Mouse (Mus musculus) left cerebral cortex, postnatal 10 days (tissue): ENCODE measurements around the gene Foxp1. TPM values are rescaled to one million over a fixed set of nuclear protein-coding genes. Genes with fewer than 3 reads are reported as not detected.
A peak's percentile ranks its signal among the peaks of the same experiment; 100 is the strongest.

ENCODE experiments used
- DNase-seq, 2 experiments: peaks; one replicate each; pipeline ENCODE4 v3.0.0; 2021 to 2022; ENCODE audit warnings: low spot score in 2 of 2, mixed read lengths in 1 of 2; ENCODE audit errors: extremely low spot score in 1 of 2
- intact Hi-C: fragments of 180-260 bp; cut with DNase I; formaldehyde crosslinking; loops from one replicate; pipeline ENCODE4 v1.15.1; 2025
- total RNA-seq, 2 experiments: library from RNA; stranded (reverse); gene quantifications; 2 replicates each; pipeline ENCODE4 v1.2.3; 2021

The Foxp1 gene
- total RNA-seq, 2 experiments from 2014 or later: 157 to 161 TPM

DNA sequence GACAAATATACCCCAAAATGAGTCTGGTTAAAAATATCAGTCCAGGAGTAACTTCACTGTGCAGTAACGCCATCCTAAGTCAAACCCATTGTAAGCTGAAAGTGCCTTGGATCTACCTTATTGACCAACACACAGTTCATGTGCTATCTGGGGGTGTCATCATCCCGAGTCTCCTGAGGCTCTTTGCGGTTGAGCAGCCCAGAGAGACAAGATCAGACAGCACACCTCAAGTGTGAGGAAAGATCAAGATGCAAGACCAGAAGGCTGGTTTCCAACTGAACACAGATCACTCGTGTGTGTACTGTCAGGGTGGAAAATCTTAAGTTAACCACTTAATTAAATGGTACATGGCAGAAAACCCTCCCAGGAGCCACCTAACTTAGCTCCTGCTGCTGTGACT, 238.5 kb downstream of the Foxp1 start:
- no peak for DNase-seq
- intact Hi-C loops: no loop called here

DNA sequence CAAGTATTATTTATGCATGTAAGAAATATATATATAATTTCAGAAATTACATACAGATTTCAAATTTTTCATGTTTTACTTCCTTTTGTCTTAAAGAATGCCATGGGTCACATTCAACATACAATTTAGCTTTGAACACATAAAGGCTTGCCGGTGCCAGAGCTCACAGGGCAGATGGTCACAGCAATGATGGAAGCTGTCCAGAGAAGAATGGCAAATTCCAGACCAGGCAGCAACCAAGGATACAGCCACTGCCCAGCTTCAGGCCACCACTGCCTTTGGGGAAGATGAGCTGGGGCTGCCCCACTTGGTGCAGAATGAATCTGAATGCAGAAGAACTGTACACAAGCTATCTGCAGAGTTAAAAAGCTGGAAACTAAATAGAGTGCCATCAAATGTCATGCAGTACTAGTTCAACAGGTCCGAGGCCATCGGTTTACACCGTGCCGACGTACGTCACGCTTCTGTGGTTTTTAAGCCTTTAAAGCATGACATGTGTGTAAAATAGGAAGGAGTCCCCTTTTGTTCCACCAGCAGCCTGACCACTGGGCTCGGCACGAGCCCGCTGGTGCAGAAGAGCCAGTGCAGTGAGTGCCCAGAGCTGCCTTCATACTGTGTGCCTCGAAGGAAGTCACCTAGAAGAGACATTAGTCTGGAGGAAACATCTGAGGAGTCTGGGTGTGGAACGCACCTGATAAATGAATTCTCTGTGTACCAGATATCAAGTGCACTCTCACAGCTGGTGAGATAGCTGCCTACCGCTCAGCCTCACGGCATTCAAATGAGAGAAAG, 239.5 kb downstream of the Foxp1 start:
- DNase-seq: no peak
- intact Hi-C loops: no loop called here

DNA sequence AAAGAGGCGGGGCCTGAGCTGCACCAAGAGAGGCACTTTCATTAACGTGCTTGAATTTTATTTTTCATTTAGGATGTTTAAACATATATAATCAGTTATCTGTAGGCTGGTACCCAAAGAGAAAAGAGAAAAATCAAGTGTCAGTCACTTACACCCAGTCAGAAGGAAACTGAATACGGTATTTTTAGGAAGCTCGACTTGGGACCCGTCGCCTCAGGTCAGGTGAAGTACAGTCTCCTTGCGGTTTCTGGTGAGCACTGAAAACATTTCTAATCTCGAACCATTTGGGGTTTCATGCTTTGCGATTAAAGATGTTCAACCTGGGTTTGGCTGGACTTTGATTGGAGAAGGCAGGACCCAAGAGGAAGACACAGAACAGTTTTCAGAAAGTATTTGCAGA, 241.1 kb downstream of the Foxp1 start:
- intact Hi-C loops: no loop called here
- no peak for DNase-seq

DNA sequence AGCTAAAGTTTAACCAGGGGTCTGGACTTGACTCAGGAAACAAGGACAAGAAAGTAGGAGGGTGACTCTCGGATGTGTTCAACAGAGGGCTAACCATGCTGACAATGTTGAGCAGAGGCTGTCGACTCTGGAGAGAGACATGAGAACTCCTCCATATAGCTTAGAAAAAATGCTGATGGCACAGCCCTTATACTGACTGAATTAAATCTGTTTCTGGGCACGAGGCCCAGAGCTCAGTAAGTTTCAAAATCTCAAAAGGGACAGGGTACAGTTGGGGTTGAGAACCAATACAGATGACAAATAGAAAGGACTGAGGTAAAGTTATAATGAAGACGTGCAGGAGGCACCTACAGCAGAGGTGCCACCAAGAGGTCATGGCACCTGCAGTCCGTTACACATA, 241.9 kb downstream of the Foxp1 start:
- DNase-seq: no peak
- intact Hi-C loops: no loop called here

DNA sequence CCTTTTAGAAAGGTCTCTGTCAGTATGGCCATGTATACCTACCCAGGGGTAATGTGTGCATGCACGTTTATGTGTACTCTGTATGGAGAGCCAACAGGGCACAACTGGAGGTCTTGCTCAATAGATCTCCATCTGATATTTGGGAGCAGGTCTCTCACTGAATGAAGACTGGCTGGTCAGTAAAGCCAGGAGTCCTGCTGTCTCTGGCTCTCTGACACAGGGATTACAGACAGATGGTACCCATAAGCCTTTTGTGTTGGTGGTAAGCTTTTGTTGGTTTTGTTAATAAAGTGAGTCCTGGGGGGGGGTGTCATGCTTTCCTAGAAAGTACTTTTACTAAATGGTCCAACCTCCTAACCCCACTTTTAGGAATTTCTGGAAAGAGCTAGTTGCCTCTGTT, 245.3 kb downstream of the Foxp1 start:
- intact Hi-C loops: loop anchor here (5.0 to 10.0 kb wide), 2 partner anchors 245 to 348 kb away; partner anchors contain the start of gene Foxp1

DNA sequence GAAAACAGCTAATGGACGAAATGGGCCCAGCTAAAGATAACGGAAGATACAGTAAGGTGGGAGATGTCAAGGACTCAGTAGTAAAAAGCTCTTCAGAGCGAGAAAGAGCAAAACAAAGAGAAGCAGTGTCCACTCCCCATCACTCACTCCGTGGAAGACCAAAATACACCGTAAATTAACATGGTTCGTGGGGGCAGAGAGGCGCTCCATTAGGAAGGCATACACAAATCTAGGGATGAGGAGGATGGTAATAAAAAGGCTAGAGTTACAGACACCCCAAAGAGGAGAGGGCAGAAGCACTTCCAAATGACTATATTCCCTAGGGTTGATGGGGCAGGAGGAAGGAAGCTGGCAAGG, 246.2 kb downstream of the Foxp1 start:
- no peak for DNase-seq
- intact Hi-C loops: loop anchor here (5.0 to 10.0 kb wide), 2 partner anchors 246 to 349 kb away; partner anchors contain the start of gene Foxp1

More for the DNA sequence above, 245.3 kb downstream of the Foxp1 start:
- no peak for DNase-seq

DNA sequence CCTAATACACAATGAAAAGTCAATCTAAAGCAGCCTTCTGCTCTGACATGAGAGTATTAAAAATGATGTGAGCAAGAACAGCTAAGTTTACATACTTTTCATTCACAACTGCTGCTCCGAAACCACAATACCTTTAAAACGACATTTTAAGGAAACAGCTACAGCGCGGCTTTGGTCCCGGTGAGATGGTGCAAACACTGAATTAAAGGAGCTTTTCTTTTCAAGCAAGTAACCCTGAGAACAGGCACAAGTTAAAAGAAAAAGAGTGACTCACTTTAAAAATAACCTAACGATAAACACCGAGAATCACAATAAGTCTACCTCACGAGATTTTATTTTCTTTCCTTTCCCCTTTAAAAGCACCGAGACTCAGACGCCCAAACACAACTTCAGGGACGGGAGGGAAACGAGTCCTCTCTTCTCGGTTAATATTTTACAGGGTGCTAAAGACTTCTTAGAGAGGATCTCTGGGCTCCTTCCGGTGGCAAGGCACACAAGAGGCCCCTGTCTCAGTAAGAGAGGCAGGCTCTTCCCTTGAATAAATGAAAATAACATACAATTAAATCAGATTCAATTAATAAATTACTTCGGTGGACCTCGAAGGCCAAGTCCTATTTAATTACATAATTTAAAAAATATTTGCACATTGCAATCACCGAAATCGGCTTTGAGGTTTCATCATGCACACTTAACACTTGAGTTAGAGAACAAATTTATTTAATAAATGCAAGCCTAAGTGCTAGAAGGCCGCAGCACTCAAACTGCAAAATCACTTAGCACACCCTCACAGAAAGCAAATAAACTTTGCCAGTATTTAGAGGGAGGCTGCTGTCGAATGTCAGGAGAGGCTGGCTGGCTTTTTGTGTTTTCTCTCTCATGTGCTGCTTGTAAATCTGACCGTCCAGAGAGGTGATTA, 246.9 kb downstream of the Foxp1 start:
- intact Hi-C loops: loop anchor here (5.0 to 10.0 kb wide), 2 partner anchors 247 to 349 kb away; partner anchors contain the start of gene Foxp1
- no peak for DNase-seq

DNA sequence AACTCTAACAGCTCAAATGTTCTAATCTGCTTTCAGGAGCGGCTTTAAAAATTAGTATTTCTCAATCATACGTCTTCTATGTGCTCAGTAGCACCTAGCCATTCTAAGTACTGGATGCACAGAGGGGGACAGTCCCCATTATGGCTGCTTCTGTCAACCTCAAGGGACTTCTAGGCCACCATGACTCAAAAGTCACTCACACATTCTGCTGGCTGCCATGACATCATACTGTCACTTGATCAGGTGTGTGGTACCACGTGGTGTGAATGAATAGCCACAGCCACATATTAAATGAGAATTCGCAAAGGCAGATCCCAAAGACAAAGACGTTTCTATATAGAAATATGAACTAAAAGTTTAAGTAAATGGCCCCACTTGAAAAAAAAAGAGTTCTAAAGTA, 247.9 kb downstream of the Foxp1 start:
- intact Hi-C loops: loop anchor here (5.0 to 10.0 kb wide), 2 partner anchors 248 to 350 kb away; partner anchors contain the start of gene Foxp1

DNA sequence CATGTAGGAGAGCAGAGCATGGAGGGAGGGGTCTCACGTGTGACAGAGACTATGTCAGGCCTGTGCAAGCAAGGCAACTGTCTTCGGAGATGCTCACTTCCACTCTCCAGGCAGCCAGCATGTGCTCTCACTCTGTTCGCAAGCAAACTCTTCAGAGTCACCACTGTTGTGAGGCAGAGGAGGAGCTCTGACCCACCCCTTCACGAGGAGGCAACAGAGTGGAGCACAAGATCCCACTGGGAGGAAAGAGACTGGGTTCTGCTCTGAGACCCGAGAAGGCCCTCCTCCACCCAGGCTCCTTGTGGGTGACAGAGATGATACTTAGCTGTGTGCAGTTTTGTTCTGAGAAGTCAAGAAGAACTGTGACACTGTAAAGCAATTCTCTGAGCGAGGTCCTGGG, 248.3 kb downstream of the Foxp1 start:
- intact Hi-C loops: loop anchor here (10.0 kb wide), 1 partner anchor 351 kb away; no protein-coding TSS in a partner anchor
- no peak for DNase-seq

More for the DNA sequence above, 247.9 kb downstream of the Foxp1 start:
- DNase-seq: no peak

DNA sequence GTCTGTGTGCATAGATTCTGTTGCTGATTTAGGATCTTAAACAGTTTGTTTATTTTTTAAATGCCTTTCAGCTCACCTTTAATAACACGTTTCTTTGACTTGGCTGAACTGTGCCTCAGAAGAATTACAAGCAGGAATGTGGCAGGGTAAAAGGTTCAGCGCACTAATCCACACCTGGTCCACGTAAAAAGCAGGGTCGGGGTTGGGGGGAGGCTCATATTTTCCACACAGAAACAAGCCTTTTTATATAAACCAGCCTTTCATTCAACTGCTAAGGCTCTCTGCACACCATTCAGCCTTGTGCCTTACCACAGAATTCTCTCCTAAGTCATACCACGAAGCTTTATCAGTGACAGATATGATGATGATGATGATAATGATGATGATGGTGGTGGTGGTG, 249.3 kb downstream of the Foxp1 start:
- DNase-seq: no peak
- intact Hi-C loops: loop anchor here (10.0 kb wide), 1 partner anchor 352 kb away; no protein-coding TSS in a partner anchor

DNA sequence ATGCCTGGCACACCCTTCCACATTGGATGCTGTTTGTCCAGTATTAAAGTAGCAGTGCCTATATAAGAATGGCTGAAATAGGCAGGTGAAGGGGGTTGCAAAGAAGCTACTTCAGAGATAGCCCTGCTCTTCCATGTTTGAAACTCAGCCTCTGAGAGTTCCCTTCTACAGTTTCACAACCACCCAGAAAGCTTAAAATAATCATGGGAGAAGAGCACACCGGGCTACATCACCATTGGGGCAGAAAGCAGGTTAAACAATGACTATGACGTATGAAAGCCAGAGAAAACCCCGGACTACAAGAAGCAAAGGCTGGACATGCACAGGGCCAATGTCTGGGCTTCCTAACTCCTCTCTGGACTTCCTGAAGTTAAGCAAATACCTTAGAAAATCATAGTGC, 250.3 kb downstream of the Foxp1 start:
- intact Hi-C loops: loop anchor here (10.0 kb wide), 1 partner anchor 353 kb away; no protein-coding TSS in a partner anchor
- no peak for DNase-seq

DNA sequence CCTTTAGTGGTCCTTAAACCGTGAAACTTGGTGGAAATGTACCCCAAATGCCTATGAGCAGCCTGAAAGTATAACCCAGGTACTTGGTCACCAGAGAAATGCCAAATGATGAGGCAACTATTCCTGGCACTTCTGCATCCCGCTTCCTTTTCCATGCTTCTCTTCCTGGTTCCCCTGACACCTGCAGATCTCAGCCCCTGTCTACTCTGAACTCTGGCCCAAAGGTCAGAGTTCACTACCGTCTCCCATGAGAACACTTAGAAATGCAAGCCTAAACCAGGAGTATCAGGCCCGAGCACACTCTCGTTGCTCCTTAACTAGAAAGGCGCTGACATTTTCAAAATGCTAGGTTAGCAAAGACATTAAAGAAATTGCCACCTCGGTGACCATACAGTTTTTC, 250.8 kb downstream of the Foxp1 start:
- intact Hi-C loops: loop anchor here (10.0 kb wide), 1 partner anchor 353 kb away; no protein-coding TSS in a partner anchor
- no peak for DNase-seq

DNA sequence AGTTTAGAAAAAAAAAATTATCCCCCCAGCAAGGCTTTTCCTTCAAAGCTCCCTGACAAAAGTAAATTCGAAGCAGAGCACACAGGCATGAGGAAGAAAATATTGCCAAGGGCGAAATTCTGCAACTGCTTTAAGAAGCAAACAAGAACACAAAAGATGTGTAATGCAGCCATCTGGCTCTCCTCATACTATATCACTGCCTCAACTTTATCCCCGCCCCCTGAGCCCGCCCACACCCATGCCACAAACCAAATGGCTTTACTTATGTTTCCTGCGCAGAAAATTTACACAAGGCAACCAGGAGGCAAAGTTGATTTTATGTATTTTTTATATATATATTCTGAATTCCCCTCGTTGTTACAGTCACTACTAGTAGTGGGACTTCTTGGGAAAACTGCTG, 252.6 kb downstream of the Foxp1 start:
- DNase-seq: no peak
- intact Hi-C loops: loop anchor here (10.0 kb wide), 4 partner anchors 245 to 1155 kb away; no protein-coding TSS in a partner anchor

DNA sequence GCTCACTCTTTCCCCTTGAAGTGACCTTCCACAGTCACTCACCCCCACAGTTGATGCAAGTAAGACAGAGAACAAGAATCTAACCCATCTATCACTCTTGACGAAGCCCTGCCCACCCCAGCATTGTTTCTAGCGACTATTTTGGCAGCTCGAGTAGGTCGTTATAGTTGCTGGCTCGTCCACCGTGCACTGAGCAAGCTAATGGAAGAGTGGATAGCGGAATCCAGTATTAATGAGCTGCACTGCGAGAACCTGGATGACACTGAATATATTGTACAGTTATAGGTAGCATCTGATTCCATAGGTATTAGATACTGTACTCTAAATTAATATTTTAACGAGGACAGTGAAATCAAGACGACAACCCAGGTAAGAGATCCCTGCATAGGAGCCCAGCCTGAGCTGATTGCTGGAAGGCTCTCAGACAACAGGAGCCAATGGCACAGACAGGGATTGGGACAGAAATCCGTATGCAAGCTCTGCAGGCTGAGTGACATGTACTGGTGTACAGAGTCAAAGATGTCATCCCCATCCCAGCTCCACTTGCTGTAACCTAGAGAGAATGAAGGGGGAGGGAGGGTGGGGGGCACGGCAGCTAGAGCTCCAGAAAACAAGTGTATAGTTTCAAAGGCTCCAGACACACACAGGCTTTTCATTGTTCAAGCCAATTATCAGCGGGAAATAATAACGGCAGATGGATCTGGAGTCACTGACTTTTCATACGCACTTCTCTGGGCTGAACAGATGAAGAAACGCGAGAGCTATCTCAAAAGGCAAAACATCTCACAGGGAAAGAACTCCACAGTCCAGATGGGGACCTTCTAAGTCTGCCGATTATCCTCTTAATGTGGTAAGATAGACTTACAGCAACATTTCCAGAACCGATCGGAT, 254.1 kb downstream of the Foxp1 start:
- no peak for DNase-seq
- intact Hi-C loops: loop anchor here (10.0 kb wide), 3 partner anchors 244 to 1154 kb away; no protein-coding TSS in a partner anchor

DNA sequence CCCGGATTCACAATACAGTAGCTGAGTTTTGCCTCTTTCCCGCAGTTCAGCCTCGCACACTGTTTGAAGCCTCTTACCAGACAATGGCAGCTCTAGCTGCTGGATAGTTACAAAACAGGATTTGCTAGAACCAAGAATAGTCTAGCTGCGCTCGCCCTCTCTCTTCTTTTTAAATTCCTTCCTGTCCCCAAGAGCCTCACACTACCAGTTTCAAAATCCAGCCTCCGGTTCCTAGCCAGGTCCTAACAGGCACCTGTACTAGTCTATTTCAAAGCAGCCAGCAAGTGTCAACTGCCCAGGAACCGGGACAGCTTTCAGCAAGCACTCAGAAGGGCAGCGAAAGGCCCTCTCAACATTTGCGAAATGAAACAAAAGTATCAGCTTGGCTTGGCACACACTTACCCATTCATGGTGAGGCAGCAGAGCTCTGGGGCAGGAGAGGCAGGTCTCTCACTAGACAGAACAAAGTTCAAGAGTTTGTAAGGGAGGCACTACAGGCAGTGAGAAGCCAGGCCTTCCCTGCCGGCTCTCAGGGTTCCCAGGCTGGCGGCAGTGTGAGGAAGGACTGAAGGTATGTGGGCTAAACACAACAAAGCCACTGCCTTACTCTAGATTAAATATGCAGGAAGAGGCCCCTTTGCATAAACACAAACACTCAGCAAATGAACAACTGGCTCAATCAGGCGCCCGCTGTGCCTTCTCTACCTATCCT, 256.4 kb downstream of the Foxp1 start:
- intact Hi-C loops: loop anchor here (10.0 kb wide), 3 partner anchors 241 to 1151 kb away; no protein-coding TSS in a partner anchor
- DNase-seq: peak in 1 of 2 experiments; percentile 28

DNA sequence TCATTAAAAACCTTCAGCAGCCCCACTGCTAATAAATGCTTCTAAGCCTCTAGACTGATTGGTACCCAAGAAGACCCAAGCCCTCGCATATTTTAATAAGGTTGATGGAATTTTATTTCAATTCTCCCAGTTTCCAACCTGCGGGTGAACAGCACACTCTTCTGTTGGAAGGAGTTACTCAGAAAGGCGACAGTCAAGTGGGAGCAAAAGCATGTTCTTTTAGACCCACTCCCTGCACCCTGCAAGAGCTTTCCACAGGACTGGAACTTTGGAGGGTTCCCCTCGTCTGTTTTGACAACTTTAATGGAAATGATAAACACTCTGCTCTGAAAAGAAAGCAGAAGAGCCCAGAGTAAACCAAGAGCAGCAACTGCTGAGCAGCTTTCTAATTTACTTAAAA, 257.3 kb downstream of the Foxp1 start:
- no peak for DNase-seq
- intact Hi-C loops: loop anchor here (10.0 kb wide), 3 partner anchors 240 to 1150 kb away; no protein-coding TSS in a partner anchor
